Mouse (Mus musculus) heart, adult 2 months (tissue): ENCODE measurements around the gene Vps45. TPM values are rescaled to one million over a fixed set of nuclear protein-coding genes. Genes with fewer than 3 reads are reported as not detected.
A peak's percentile ranks its signal among the peaks of the same experiment; 100 is the strongest.

Source experiments
- DNase-seq, 2 experiments: peaks; one replicate each; pipeline ENCODE4 v3.0.0; 2021
- H3K27ac ChIP-seq: fragments of 200-600 bp; 2 replicates; pipeline ENCODE4 v1.8.1; 2022
- H3K27me3 ChIP-seq: fragments of 200-500 bp; 2 replicates; pipeline ENCODE4 v1.6.1; 2012; ENCODE audit warnings: mild to moderate bottlenecking, low read length, inconsistent platforms, mixed read lengths; ENCODE audit not compliant: control insufficient read depth, insufficient read depth
- H3K36me3 ChIP-seq: fragments of 200-500 bp; 2 replicates; pipeline ENCODE4 v1.6.1; 2012; ENCODE audit warnings: low read length, inconsistent platforms; ENCODE audit not compliant: control insufficient read depth, insufficient read depth
- H3K4me1 ChIP-seq: fragments of 200-500 bp; 2 replicates; pipeline ENCODE4 v1.6.1; 2011; ENCODE audit warnings: low read length; ENCODE audit not compliant: control insufficient read depth, insufficient read depth
- H3K4me3 ChIP-seq: fragments of 200-600 bp; 2 replicates; pipeline ENCODE4 v1.8.1; 2022
- H3K79me2 ChIP-seq: fragments of 200-500 bp; replicated peaks from 2 replicates; pipeline ENCODE4 v1.6.1; 2012; ENCODE audit warnings: mild to moderate bottlenecking, inconsistent platforms, low read length, moderate library complexity, mixed read lengths; ENCODE audit not compliant: control insufficient read depth, insufficient read depth
- H3K9ac ChIP-seq: fragments of 200-500 bp; 2 replicates; pipeline ENCODE4 v1.6.1; 2012; ENCODE audit warnings: low read depth, mild to moderate bottlenecking, control low read depth, inconsistent platforms, low read length, mixed read lengths
- CTCF ChIP-seq: fragments of 200-600 bp; IDR thresholded peaks from 2 replicates; pipeline ENCODE4 v1.8.1; 2022; ENCODE audit warnings: antibody characterized with exemption, mild to moderate bottlenecking, moderate library complexity
- EP300 ChIP-seq: fragments of 200-500 bp; IDR thresholded peaks from 2 replicates; pipeline ENCODE4 v1.6.1; 2011; ENCODE audit warnings: low read depth, low read length, control low read depth; ENCODE audit not compliant: insufficient read depth
- POLR2A ChIP-seq: fragments of 200-500 bp; IDR thresholded peaks from 2 replicates; pipeline ENCODE4 v1.6.1; 2011; ENCODE audit warnings: mild to moderate bottlenecking, low read depth, low read length, control low read depth; ENCODE audit not compliant: insufficient read depth
- WGBS: fragments of 180-500 bp; shearing (Covaris S2); methylation state at CpG from one replicate; pipeline ENCODE4 v1.1.7; 2018; 5-methylcytosine and 5-hydroxymethylcytosine counted together
- intact Hi-C: fragments of 180-260 bp; cut with DNase I; formaldehyde crosslinking; loops from one replicate; pipeline ENCODE4 v1.15.1; 2025
- polyA plus RNA-seq: library from polyadenylated mRNA; depleted of rRNA; stranded (reverse); fragments of >200 nt; gene quantifications from 2 replicates; pipeline ENCODE4 v1.2.3, GENCODE M21; 2012
- total RNA-seq, 2 experiments: library from RNA; stranded (reverse); gene quantifications; 2 replicates each; pipeline ENCODE4 v1.2.3; 2021

Gene Vps45
- total and polyA plus RNA-seq, 3 experiments = 4.3 to 24.5 (median 23.0) TPM

- no peak for TF ChIP-seq EP300
- TF ChIP-seq CTCF = no peak
- TF ChIP-seq POLR2A = no peak
- DNase-seq = no peak
- Histone ChIP-seq H3K4me3 (no peak overlapping the region), H3K36me3 (peaks cover 12% of the 10 kb centered on the region), H3K27ac (no peak overlapping the region), H3K27me3 (no peaks in the 10 kb centered on the region), H3K4me1 (peaks cover 32% of the 10 kb centered on the region), H3K79me2 (no peaks in the 10 kb centered on the region), H3K9ac (no peak overlapping the region)
- intact Hi-C loops = no loop called here
- 95% methylated on average over 1 of the region's 1 CpGs for WGBS
Observed at GRCm38 (mm10) chr3:95988138-95988537, 70.1 kb downstream of the Vps45 start.

DNA sequence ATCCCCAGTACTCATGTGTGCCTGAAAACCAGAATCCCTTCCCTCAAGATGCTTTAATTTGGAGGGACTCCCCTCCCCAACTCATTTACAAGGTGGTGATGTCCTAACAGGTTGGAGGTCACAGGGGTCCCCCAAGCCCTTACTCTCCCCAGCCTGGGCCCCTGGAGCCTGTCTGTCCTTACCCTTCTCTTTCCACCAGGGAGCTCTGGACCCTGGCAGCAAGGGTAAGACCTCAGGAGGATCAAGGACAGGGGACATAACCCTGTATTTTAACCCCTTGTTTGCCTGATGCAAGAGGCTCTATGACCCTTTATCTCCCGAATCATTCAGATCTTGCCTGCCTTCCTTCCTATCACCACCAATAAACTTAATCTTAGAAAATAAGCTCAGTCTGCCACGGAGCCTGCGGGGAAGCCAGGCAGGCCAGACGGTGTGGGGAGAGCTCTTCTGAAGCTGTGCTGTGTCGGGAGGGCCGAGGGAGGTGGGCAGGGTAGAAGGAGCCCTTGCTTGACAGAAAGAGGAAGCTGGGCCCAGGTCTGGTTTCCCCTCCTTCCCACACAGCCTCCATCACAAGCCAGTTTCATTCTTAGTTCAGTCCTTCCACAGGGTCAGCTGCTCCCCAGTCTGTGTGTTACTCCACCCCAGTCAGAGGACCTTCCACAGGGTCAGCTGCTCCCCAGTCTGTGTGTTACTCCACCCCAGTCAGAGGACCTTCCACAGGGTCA is 70.7 kb downstream of the Vps45 start:
- Histone ChIP-seq H3K36me3 (peaks cover 12% of the 10 kb centered on the region), H3K9ac (no peak overlapping the region), H3K27me3 (no peaks in the 10 kb centered on the region), H3K27ac (peak overlapping the region; percentile 64), H3K79me2 (no peaks in the 10 kb centered on the region), H3K4me1 (peaks cover 30% of the 10 kb centered on the region), H3K4me3 (no peak overlapping the region)
- peak in 1 of 2 experiments; percentile 59 for DNase-seq
- intact Hi-C loops = no loop called here
- TF ChIP-seq EP300 (no peak), CTCF (0 out of 2 replicates have a peak, but pooled peaks have one; percentile 0), POLR2A (0 out of 2 replicates have a peak, but pooled peaks have one; percentile 9)
- WGBS = 58% methylated on average over 6 of the region's 6 CpGs

DNA sequence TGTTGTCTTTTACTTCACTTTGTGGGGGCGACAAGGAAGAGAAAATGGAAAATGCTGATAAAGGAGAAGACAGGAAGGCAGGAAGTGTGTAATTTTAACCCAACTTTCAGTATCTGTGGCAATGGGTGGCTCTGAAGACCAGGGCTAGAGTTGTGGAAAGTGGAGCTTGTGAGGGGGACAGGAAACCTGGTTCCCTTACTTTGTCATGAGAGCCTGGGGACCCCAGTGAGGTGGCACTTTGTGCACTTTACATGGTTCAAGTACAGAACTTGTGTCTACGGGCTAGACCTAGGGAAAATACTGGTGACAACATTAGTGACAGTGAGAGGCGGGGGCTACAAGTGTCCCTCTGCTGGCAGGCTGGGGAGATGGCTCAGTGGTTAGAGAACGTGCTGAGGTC is 71.3 kb downstream of the Vps45 start:
- intact Hi-C loops = no loop called here
- H3K9ac ChIP-seq = no peak overlapping the region
- 62% methylated on average over 4 of the region's 4 CpGs for WGBS
- H3K4me3 ChIP-seq = no peak overlapping the region
- no peaks in the 10 kb centered on the region for H3K27me3 ChIP-seq
- TF ChIP-seq EP300 (0 out of 2 replicates have a peak, but pooled peaks have one; percentile 5), POLR2A (no peak), CTCF (0 out of 2 replicates have a peak, but pooled peaks have one; percentile 1)
- peaks cover 26% of the 10 kb centered on the region for H3K4me1 ChIP-seq
- H3K79me2 ChIP-seq = no peaks in the 10 kb centered on the region
- peaks cover 10% of the 10 kb centered on the region for H3K36me3 ChIP-seq
- H3K27ac ChIP-seq = peak overlapping the region; percentile 64
- DNase-seq = no peak

GRCm38 (mm10) chr3:95986001-95986622 is 72.2 kb downstream of the Vps45 start:
- Histone ChIP-seq H3K27ac (peak overlapping the region; percentile 64), H3K9ac (peak overlapping the region; percentile 64), H3K79me2 (no peaks in the 10 kb centered on the region), H3K4me3 (peak overlapping the region; percentile 25), H3K27me3 (no peaks in the 10 kb centered on the region), H3K4me1 (peaks cover 24% of the 10 kb centered on the region), H3K36me3 (peaks cover 3% of the 10 kb centered on the region)
- TF ChIP-seq CTCF (no peak), POLR2A (peak; percentile 72), EP300 (no peak)
- WGBS = 9% methylated on average over 21 of the region's 21 CpGs
- DNase-seq = peak in 1 of 2 experiments; percentile 48
- intact Hi-C loops = no loop called here

DNA sequence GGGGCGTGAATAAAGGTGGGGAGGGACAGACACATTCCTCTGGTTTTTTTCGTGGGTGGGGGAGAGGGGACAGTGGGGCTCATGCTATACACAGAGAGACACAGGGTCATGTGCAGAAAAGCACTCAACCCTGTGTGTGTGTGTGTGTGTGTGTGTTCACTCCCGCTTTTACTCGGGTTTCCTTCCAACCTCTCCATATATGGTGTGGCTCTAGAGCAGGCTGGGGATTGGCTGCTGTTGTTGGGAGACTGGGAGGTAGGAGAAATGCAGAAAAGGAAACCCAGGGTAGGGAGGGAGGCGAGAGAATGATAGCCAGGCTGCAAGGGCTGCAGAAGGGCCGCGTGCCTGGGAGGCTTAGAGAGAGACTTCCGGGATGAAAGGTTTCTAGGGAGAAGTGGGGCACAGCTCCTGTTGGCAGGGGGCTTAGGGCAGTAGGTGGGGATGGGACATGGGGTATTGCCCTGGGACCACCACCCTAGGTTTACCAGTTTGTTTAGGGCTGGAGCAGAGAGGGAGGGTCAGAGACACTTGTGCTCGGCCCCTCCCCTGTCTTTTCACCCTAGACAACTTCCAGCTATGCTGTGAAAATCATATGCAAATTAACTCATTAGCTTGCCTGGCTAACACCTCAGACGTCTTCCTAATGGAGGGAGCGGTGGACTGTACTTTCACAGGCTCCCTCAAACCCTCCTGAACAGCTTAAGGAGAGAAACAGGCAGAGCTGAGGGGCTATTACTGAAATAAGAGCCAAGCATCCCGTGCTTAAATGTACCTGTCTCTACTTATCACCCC is 72.9 kb downstream of the Vps45 start:
- Histone ChIP-seq H3K4me1 (peaks cover 24% of the 10 kb centered on the region), H3K27me3 (no peaks in the 10 kb centered on the region), H3K9ac (peak overlapping the region; percentile 64), H3K79me2 (no peaks in the 10 kb centered on the region), H3K36me3 (peaks cover 3% of the 10 kb centered on the region), H3K27ac (peak overlapping the region; percentile 64), H3K4me3 (peak overlapping the region; percentile 25; the same call in 1 of the 2 replicates)
- 8% methylated on average over 12 of the region's 12 CpGs for WGBS
- peak; percentile 68 to 74 for DNase-seq
- intact Hi-C loops = no loop called here
- TF ChIP-seq CTCF = no peak
- peak; percentile 92 for TF ChIP-seq POLR2A
- TF ChIP-seq EP300 = peak; percentile 81
